Mouse (Mus musculus): ENCODE data around the gene Lair1.
"Not testable (repeated sequence)": the region's sequence is repeated elsewhere in the genome, so short reads cannot be mapped to it uniquely, and the experiment has no call there.

The Lair1 gene

GRCm38 (mm10) chr7:4003996-4004395, 59.0 kb downstream of the Lair1 start:
- DNase-seq (ENCODE audit: extremely low spot score, low spot score) = not testable (repeated sequence)

GRCm38 (mm10) chr7:3962017-3962416, 101.0 kb downstream of the Lair1 start:
- no peak for DNase-seq (ENCODE audit: extremely low spot score, low spot score)

GRCm38 (mm10) chr7:3957387-3957786, 105.6 kb downstream of the Lair1 start:
- no peak for DNase-seq (ENCODE audit: extremely low spot score, low spot score)

Measured in neural tube, embryonic 10.5 days (tissue).